Mouse (Mus musculus) midbrain, embryonic 16.5 days (tissue): ENCODE data around the gene Rab37. TPM values are rescaled to one million over a fixed set of nuclear protein-coding genes. Genes with fewer than 3 reads are reported as not detected.

Experiments
- ATAC-seq: fragments of 200-750 bp; cut with Nextera tagmentation; 2 replicates; pipeline ENCODE4 v1.8.0; 2017; ENCODE audit warnings: moderate TSS enrichment
- H3K27ac ChIP-seq: fragments of 300-500 bp; sonication (generic); 2 replicates; pipeline ENCODE4 v1.5.1; 2014; ENCODE audit warnings: mild to moderate bottlenecking, low read length, mixed read lengths
- H3K27me3 ChIP-seq: fragments of 300-500 bp; sonication (generic); 2 replicates; pipeline ENCODE4 v1.6.1; 2014; ENCODE audit warnings: low read depth, low read length, mixed read lengths; ENCODE audit not compliant: control insufficient read depth, insufficient read depth
- H3K36me3 ChIP-seq: fragments of 300-500 bp; sonication (generic); 2 replicates; pipeline ENCODE4 v1.6.1; 2014; ENCODE audit warnings: mild to moderate bottlenecking, low read length, moderate library complexity, mixed read lengths; ENCODE audit not compliant: control insufficient read depth, insufficient read depth
- H3K4me1 ChIP-seq: fragments of 300-500 bp; sonication (generic); 2 replicates; pipeline ENCODE4 v1.6.1; 2014; ENCODE audit warnings: mild to moderate bottlenecking, low read length, mixed read lengths; ENCODE audit not compliant: control insufficient read depth, insufficient read depth
- H3K4me2 ChIP-seq: fragments of 300-500 bp; sonication (generic); 2 replicates; pipeline ENCODE4 v1.6.1; 2014; ENCODE audit warnings: mild to moderate bottlenecking, low read length, mixed read lengths
- H3K4me3 ChIP-seq: fragments of 300-500 bp; sonication (generic); 2 replicates; pipeline ENCODE4 v1.5.1; 2014; ENCODE audit warnings: low read depth, mild to moderate bottlenecking, low read length, moderate library complexity, mixed read lengths
- H3K9ac ChIP-seq: fragments of 300-500 bp; sonication (generic); 2 replicates; pipeline ENCODE4 v1.6.1; 2014; ENCODE audit warnings: low read depth, low read length, mixed read lengths
- H3K9me3 ChIP-seq: fragments of 300-500 bp; sonication (generic); replicated peaks from 2 replicates; pipeline ENCODE4 v1.6.1; 2014; ENCODE audit warnings: mild to moderate bottlenecking, low read length, mixed read lengths; ENCODE audit not compliant: control insufficient read depth, poor library complexity, severe bottlenecking
- WGBS: fragments of 180-500 bp; shearing (Covaris S2); extraction: QIAGEN DNeasy Blood & Tissue Kit; methylation state at CpG from one replicate; pipeline ENCODE4 v1.1.7; 2014; 5-methylcytosine and 5-hydroxymethylcytosine counted together
- polyA plus RNA-seq: library from polyadenylated mRNA; unstranded; fragments of >200 nt; fragmentation: Nextera tagmentation; extraction: Ambion mirVana; gene quantifications from 2 replicates; pipeline ENCODE4 v1.2.1, GENCODE M21; 2015

Gene Rab37
- polyA plus RNA-seq, 1 experiment from 2014 or later, result 1.0 TPM

DNA sequence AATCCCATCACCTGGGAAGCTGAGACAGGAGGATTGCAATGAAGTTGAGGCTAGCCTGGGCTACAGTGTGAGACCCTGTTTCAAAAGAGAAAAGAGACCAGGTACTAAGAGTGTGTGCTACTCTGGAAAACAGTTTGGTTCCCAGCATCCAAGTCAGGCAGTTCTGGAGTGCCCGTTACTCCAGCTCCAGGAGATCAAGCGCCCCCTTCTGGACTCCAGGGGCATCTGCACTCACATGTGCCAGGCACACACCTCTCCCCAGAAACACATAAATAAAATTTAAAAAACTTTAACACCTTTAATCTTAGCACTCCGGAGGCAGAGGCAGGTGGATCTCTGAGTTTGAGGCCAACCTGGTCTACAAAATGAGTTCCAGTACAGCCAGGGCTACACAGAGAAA is 9.9 kb upstream of the Rab37 start:
- H3K4me2 ChIP-seq, result no peak overlapping the region
- H3K36me3 ChIP-seq, result no peaks in the 10 kb centered on the region
- 64% methylated on average over 3 of the region's 3 CpGs for WGBS
- H3K4me3 ChIP-seq, result no peak overlapping the region
- no peak overlapping the region for H3K27ac ChIP-seq
- H3K4me1 ChIP-seq, result peaks cover 5% of the 10 kb centered on the region; the same call in 1 of the 2 replicates
- no peak overlapping the region for H3K9ac ChIP-seq
- ATAC-seq, result no peak
- H3K27me3 ChIP-seq, result no peaks in the 10 kb centered on the region
- H3K9me3 ChIP-seq, result no peaks in the 10 kb centered on the region

GRCm38 (mm10) chr11:115082196-115082595 is 9.0 kb upstream of the Rab37 start:
- 78% methylated on average over 6 of the region's 6 CpGs for WGBS
- no peak overlapping the region for H3K27ac ChIP-seq

GRCm38 (mm10) chr11:115083376-115084139 is 7.7 kb upstream of the Rab37 start:
- Histone ChIP-seq H3K4me3 (no peak overlapping the region), H3K4me1 (peaks cover 5% of the 10 kb centered on the region; the same call in 1 of the 2 replicates), H3K9me3 (no peaks in the 10 kb centered on the region), H3K9ac (no peak overlapping the region), H3K36me3 (no peaks in the 10 kb centered on the region), H3K4me2 (no peak overlapping the region), H3K27ac (no peak overlapping the region), H3K27me3 (no peaks in the 10 kb centered on the region)
- WGBS, result 34% methylated on average over 18 of the region's 18 CpGs
- peak; percentile 64; the same call in 1 of the 2 replicates for ATAC-seq

More at GRCm38 (mm10) chr11:115082196-115082595, 9.0 kb upstream of the Rab37 start:
- H3K4me1 ChIP-seq, result peaks cover 5% of the 10 kb centered on the region; the same call in 1 of the 2 replicates
- H3K4me3 ChIP-seq, result no peak overlapping the region
- H3K27me3 ChIP-seq, result no peaks in the 10 kb centered on the region
- no peak overlapping the region for H3K9ac ChIP-seq
- no peaks in the 10 kb centered on the region for H3K9me3 ChIP-seq
- H3K36me3 ChIP-seq, result no peaks in the 10 kb centered on the region
- no peak overlapping the region for H3K4me2 ChIP-seq
- ATAC-seq, result no peak

- H3K4me2 ChIP-seq, result no peak overlapping the region
- 0 out of 2 replicates have a peak, but pooled peaks have one; percentile 28 for ATAC-seq
- no peak overlapping the region for H3K27ac ChIP-seq
- peaks cover 5% of the 10 kb centered on the region; the same call in 1 of the 2 replicates for H3K4me1 ChIP-seq
- WGBS, result 25% methylated on average over 12 of the region's 12 CpGs
- H3K27me3 ChIP-seq, result no peaks in the 10 kb centered on the region
- H3K9me3 ChIP-seq, result no peaks in the 10 kb centered on the region
- H3K4me3 ChIP-seq, result no peak overlapping the region
- no peak overlapping the region for H3K9ac ChIP-seq
- no peaks in the 10 kb centered on the region for H3K36me3 ChIP-seq
Measured at GRCm38 (mm10) chr11:115084595-115084994, 6.6 kb upstream of the Rab37 start.

GRCm38 (mm10) chr11:115085064-115085463 is 6.2 kb upstream of the Rab37 start:
- Histone ChIP-seq H3K9me3 (no peaks in the 10 kb centered on the region), H3K36me3 (no peaks in the 10 kb centered on the region), H3K4me1 (peaks cover 5% of the 10 kb centered on the region; the same call in 1 of the 2 replicates), H3K4me3 (no peak overlapping the region), H3K27ac (no peak overlapping the region), H3K27me3 (no peaks in the 10 kb centered on the region), H3K9ac (no peak overlapping the region), H3K4me2 (no peak overlapping the region)
- WGBS, result 44% methylated on average over 8 of the region's 8 CpGs
- ATAC-seq, result no peak

- Histone ChIP-seq H3K4me3 (no peak overlapping the region), H3K27ac (no peak overlapping the region), H3K4me1 (peaks cover 5% of the 10 kb centered on the region; the same call in 1 of the 2 replicates), H3K4me2 (no peak overlapping the region), H3K36me3 (no peaks in the 10 kb centered on the region), H3K27me3 (peaks cover 6% of the 10 kb centered on the region), H3K9me3 (no peaks in the 10 kb centered on the region), H3K9ac (no peak overlapping the region)
- WGBS, result 70% methylated on average over 7 of the region's 7 CpGs
- ATAC-seq, result no peak
Measured at GRCm38 (mm10) chr11:115086213-115086612, 5.0 kb upstream of the Rab37 start.

GRCm38 (mm10) chr11:115089853-115090252 is 1.4 kb upstream of the Rab37 start:
- no peak overlapping the region for H3K27ac ChIP-seq
- H3K27me3 ChIP-seq, result peaks cover 16% of the 10 kb centered on the region
- no peak overlapping the region for H3K9ac ChIP-seq
- no peak overlapping the region for H3K4me3 ChIP-seq
- H3K36me3 ChIP-seq, result no peaks in the 10 kb centered on the region
- no peaks in the 10 kb centered on the region for H3K9me3 ChIP-seq
- 57% methylated on average over 6 of the region's 6 CpGs for WGBS
- no peak for ATAC-seq
- H3K4me2 ChIP-seq, result no peak overlapping the region
- H3K4me1 ChIP-seq, result peaks cover 11% of the 10 kb centered on the region

DNA sequence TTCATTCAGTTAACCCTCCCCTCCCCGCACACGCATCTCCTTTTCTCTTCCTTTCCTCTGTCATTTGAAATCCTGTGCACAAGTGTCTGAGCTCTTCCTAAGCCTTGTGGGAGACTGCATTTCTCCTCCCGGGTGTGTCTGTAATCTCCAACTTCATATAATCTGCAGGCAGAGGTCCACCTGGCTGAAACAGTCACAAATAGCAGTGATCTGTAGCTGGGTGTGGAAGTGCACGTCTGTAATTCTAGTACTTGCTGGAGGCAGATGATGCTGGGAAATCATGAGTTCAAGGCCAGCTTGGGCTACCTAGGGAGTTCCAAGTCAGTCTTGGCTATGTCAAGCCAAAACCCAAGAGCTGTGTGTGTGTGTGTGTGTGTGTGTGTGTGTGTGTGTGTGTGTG is 909 bp downstream of the Rab37 start:
- Histone ChIP-seq H3K27ac (no peak overlapping the region), H3K4me1 (peaks cover 10% of the 10 kb centered on the region), H3K36me3 (no peaks in the 10 kb centered on the region), H3K27me3 (peaks cover 16% of the 10 kb centered on the region), H3K9me3 (no peaks in the 10 kb centered on the region), H3K4me3 (peak overlapping the region; percentile 30; the same call in 1 of the 2 replicates), H3K4me2 (peak overlapping the region; percentile 56), H3K9ac (0 out of 2 replicates have a peak overlapping the region, but pooled peaks have one; percentile 54)
- 7% methylated on average over 4 of the region's 4 CpGs for WGBS
- ATAC-seq, result no peak

- no peak for ATAC-seq
- H3K36me3 ChIP-seq, result no peaks in the 10 kb centered on the region
- H3K4me1 ChIP-seq, result no peaks in the 10 kb centered on the region
- no peak overlapping the region for H3K27ac ChIP-seq
- H3K27me3 ChIP-seq, result no peaks in the 10 kb centered on the region
- H3K4me2 ChIP-seq, result no peak overlapping the region
- whole genome bisulfite sequencing, result 64% methylated on average over 10 of the region's 10 CpGs
- H3K9me3 ChIP-seq, result no peaks in the 10 kb centered on the region
- H3K9ac ChIP-seq, result no peak overlapping the region
- H3K4me3 ChIP-seq, result no peak overlapping the region
Measured at GRCm38 (mm10) chr11:115098203-115098932, 7.1 kb downstream of the Rab37 start.
